Mouse (Mus musculus) frontal cortex, adult (tissue): Measurements from ENCODE around the gene Vat1l.

Experiments used
- ATAC-seq: cut with Nextera tagmentation; 2 replicates; pipeline ENCODE4 v1.9.2; 2017; ENCODE audit warnings: mild to moderate bottlenecking, moderate library complexity, mixed read lengths; ENCODE audit not compliant: low TSS enrichment

Vat1l gene

GRCm38 (mm10) chr8:114295749-114296067, 90.3 kb downstream of the Vat1l start:
- ATAC-seq = peak; percentile 31; the same call in 1 of the 2 replicates

DNA sequence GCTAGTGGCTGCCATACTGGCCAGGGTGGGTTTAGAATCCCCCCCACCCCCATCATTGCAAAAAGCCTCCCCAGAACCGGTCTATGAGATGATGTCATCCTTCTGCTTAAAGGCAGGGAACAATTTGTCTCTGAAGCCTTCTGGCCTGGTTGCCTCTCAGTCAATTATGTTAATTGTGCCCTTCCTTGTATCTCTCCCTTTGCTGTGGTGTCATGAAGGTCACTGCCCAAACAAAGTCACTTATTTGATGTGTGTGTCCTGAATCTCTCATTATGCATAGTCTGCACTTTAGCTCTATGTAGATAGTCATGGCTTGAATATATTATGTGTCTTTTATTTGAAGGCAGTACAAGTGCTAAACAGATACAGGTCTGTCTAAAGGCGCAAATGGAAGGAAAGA, 92.8 kb downstream of the Vat1l start:
- ATAC-seq = no peak

DNA sequence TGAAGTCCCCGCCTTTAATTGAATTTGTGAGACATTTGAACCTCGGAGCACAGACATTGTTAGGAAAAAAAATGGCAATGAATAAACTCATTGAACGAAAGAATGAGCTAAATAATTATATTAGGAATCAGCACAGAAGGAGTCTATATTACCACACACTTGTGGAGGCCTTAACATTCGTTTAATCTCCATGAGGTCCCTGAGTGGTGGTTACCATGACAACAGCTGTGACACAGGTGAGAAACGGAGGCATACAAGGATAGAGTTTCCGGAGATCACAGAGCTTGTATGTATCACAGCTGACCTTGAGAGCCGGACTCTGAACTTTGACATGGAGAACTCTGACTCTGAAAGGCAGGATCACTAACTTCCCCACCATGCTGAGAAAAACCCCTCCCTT, 94.7 kb downstream of the Vat1l start:
- no peak for ATAC-seq

GRCm38 (mm10) chr8:114306296-114306695, 100.9 kb downstream of the Vat1l start:
- ATAC-seq = no peak

DNA sequence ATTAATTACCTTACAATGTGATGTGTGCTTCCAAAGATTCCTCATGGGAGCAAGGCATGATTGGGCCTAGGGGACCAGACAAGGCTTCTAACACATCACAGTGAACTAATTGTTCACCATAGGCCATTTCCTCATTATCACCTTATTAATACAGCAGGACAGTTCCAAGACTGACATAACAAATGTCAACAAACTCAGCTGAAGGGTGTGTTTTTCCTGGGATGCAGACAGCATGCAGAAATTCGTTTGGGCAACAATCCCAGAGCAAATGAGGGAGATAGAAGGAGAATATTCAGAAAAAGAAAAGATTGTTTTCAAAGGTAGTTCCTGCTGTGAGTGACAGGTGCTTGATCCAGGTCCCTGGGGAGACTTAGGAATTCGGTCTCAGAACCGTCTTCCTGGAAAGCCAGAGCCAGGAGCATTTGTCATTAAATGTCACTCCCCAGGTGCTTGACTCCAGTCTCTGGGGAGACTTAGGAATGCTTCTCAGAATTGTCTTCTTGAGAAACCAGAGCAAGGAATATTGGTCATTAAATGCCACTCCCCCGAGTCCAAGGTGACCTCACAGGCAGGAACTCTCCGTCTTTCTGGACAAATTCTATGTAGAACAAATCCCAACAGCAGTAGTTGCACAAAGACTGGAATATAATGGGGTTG, 109.4 kb downstream of the Vat1l start:
- ATAC-seq = no peak

- no peak for ATAC-seq
Measured at GRCm38 (mm10) chr8:114318161-114318560, 112.7 kb downstream of the Vat1l start.

- ATAC-seq = no peak
Measured at GRCm38 (mm10) chr8:114322096-114322495, 116.7 kb downstream of the Vat1l start.

- ATAC-seq = no peak
Measured at GRCm38 (mm10) chr8:114331928-114332327, 126.5 kb downstream of the Vat1l start.

- ATAC-seq = no peak
Measured at GRCm38 (mm10) chr8:114332949-114333348, 127.5 kb downstream of the Vat1l start.

DNA sequence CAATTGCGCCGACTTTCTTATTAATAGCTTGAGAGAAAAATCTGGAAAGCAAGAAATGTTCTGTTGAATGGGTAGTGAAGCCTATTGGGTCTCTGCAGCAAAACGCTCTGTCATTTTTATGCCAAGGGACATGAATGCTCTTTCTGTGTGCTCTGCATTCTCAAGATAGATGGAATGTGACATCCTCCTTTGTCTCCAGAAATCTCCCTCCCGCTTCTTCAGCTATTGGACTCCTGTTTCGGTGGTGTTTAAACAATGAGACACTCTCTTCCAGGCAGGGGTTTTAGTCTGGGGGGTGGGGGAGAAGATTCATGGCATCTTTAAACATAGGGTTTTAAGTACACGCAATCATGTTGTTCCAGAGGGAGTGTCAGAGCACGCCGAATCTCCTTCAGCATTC, 130.3 kb downstream of the Vat1l start:
- ATAC-seq = no peak

DNA sequence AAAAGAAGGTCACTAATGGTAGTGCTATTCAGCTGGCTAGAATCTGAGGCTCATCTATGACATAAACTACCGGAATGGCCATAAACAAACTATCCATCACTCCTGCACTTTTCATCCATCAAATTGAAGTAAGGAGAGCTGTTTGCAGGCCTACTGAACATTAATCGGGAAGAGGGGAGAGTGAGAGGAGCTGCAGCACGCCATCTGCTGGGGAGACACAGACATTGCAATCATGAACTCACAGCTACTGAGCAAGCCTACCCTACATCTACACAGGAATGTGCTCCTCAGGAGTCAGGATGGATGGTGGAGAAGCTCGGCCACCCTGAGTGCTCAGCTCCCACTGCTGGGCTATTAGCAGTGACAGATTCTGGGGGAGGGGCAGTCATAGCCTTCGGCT, 136.9 kb downstream of the Vat1l start:
- ATAC-seq = no peak

DNA sequence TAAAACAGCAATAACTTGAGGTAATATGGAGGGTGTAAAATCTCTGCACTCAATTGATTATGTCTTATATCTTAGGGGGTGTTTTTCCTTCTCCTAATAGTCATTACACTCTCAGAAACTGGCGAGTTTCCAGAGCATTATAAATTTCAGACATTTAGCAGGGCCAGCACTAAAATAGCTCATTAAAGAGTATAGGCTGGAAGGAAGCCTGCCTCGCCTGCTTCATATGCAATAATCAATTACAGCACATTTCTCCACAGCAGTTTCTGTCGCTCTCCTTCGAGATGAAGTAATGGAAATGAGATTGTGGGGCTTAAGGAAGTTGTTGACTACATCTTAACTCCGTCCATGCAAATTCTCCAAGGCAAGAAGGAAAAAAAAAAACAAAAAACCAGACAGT, 139.4 kb downstream of the Vat1l start:
- ATAC-seq = no peak

- peak; percentile 73 for ATAC-seq
Measured at GRCm38 (mm10) chr8:114346045-114346444, 140.6 kb downstream of the Vat1l start.

GRCm38 (mm10) chr8:114351643-114352427, 146.4 kb downstream of the Vat1l start:
- ATAC-seq = peak; percentile 99

GRCm38 (mm10) chr8:114360506-114360905, 155.1 kb downstream of the Vat1l start:
- no peak for ATAC-seq

- no peak for ATAC-seq
Measured at GRCm38 (mm10) chr8:114363167-114363566, 157.8 kb downstream of the Vat1l start.

- no peak for ATAC-seq
Measured at GRCm38 (mm10) chr8:114363656-114364055, 158.2 kb downstream of the Vat1l start.

DNA sequence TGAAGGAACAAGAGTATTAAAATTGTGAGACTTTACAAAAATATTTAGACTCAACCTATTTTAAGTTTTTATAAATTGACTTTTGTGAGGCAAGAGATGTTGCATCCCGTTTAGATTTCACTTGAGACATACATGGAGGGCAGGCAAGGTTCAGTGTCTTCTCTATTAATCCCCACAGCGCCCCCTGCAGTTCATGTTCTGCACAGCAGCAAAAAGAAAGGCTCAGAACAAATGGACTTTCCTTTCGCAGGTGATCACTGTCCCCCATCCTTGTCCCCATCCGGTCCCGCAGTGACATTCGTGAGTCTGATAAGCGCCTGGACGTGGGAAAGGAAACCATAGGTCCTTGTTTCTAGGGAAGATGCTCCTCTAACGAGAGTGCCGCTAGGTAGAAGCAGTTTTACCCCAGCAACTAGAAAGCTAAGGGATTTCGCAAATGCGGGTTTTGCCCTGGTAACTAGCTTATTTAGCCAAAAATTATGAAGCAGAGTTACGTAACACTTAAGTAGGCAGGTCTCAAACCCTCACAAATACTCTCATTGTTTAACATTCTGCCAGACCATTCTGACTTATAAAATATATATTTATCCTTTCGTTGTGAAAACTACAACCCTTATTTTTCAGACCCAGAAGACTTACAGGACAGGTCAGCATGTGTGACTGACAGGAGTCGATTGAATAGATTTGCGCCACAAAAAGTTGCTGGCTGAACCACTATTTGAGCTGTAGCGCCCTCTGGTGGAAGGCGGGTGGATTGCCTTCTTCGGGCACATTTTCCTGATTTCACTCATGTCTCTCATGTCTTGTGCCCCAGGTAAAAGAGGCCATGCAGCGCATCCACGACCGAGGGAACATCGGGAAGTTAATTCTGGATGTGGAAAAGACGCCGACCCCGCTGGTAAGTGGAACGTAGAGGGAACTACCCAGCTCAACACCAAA, 163.9 kb downstream of the Vat1l start:
- peak; percentile 67 for ATAC-seq

DNA sequence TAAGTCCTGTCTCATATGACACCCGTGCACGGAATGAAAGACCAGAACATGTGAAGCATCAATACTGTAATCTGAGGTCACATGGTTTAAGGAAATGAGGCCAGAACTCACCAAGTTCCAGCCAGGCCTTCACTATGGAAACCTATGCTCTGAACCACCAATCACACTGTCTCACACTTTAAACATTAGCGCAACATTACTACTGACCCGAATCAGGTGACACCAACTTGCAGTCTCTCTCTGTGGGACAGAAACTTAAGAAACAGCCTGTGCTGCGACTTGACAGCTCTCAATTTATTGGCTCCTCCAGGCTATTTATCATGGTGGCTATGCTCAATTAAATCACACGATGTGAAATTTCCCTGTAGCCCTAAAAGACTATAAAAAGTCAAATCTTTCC, 169.0 kb downstream of the Vat1l start:
- ATAC-seq = no peak

GRCm38 (mm10) chr8:114384189-114384588, 178.8 kb downstream of the Vat1l start:
- ATAC-seq = no peak

DNA sequence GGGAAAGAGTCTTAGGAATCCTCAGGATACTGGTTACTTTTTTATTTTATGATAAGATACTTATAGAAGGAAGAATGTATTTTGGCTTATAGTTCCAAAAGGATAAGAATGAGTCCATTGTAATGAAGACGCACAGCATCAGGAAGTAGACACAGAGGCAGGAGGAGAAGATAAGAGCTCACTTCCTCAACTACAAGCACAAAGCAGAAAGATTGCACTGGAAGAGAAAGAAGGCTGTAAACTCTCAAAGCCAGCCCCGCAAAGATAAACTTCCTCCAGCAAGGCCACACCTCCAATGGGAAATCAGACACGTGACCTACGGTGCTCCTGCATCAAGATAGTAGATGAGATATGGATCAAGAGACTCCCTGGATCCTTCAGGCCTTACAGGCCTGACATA, 182.1 kb downstream of the Vat1l start:
- ATAC-seq = no peak

DNA sequence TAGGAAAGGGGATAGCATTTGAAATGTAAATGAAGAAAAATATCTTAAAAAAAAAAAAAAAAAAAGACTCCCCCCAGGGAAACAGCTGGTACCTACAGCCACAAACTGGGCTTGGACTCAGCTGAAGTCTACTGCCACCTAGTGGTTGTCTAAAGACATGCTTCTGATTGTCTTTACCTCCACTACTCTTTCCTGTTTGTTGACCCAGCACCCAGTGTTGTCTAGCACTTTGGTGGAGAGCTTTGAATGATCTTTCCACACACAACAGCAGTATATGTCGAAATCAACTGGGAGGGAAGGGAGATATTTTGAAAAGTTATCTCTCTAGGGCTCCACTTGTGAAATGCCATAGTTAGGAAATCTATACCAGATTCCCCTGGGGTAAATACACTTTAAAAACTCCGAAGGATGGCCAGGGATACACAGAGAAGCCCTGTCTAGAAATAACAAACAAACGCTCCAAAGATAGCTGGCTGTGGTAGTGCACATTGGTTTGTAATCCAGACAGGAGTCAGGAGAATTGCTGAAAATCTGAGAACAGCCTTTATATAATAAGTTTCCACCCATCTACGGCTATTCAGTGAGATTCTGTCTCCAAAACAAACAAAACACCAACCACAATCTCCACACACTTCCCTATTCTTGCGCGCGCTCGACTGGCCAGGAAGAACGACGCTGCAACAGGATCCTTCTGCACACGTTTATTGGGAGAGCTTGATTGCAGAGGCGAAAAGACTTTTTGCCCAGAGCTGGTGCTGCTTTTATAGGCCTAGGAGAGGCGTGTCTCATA, 185.2 kb downstream of the Vat1l start:
- no peak; the same call in 1 of the 2 replicates for ATAC-seq
